Mouse (Mus musculus) liver, embryonic 11.5 days (tissue): ENCODE measurements around the gene Pitpnm3. TPM values are rescaled to one million over a fixed set of nuclear protein-coding genes. Genes with fewer than 3 reads are reported as not detected.
A peak's percentile ranks its signal among the peaks of the same experiment; 100 is the strongest.
"Not testable (repeated sequence)": the region's sequence is repeated elsewhere in the genome, so short reads cannot be mapped to it uniquely, and the experiment has no call there.

Experiments
- ATAC-seq: fragments of 200-750 bp; cut with Nextera tagmentation; replicated peaks from 2 replicates; pipeline ENCODE4 v1.8.0; 2017; ENCODE audit warnings: moderate number of reproducible peaks, mild to moderate bottlenecking, moderate TSS enrichment, moderate library complexity; ENCODE audit not compliant: low FRiP score
- DNase-seq: peaks from one replicate; pipeline ENCODE4 v3.0.0-alpha.2; 2017; ENCODE audit warnings: low spot score
- H3K27ac ChIP-seq: fragments of 300-500 bp; sonication (generic); 2 replicates; pipeline ENCODE4 v1.5.1; 2014; ENCODE audit warnings: mild to moderate bottlenecking, low read depth, low read length, control low read depth
- H3K27me3 ChIP-seq: fragments of 300-500 bp; sonication (generic); replicated peaks from 2 replicates; pipeline ENCODE4 v1.6.1; 2014; ENCODE audit warnings: low read length, mixed read lengths; ENCODE audit not compliant: control insufficient read depth, insufficient read depth
- H3K36me3 ChIP-seq: fragments of 300-500 bp; sonication (generic); 2 replicates; pipeline ENCODE4 v1.6.1; 2014; ENCODE audit warnings: mild to moderate bottlenecking, low read length, moderate library complexity, mixed read lengths; ENCODE audit not compliant: control insufficient read depth, insufficient read depth
- H3K4me1 ChIP-seq: fragments of 300-500 bp; sonication (generic); replicated peaks from 2 replicates; pipeline ENCODE4 v1.6.1; 2014; ENCODE audit warnings: low read length, mixed read lengths; ENCODE audit not compliant: control insufficient read depth, insufficient read depth
- H3K4me2 ChIP-seq: fragments of 300-500 bp; sonication (generic); 2 replicates; pipeline ENCODE4 v1.6.1; 2014; ENCODE audit warnings: mild to moderate bottlenecking, control low read depth, moderate library complexity
- H3K4me3 ChIP-seq: fragments of 300-500 bp; sonication (generic); 2 replicates; pipeline ENCODE4 v1.5.1; 2014; ENCODE audit warnings: low read depth, low read length, control low read depth
- H3K9ac ChIP-seq: fragments of 300-500 bp; sonication (generic); 2 replicates; pipeline ENCODE4 v1.6.1; 2014; ENCODE audit warnings: low read depth, low read length, control low read depth
- H3K9me3 ChIP-seq: fragments of 300-500 bp; sonication (generic); 2 replicates; pipeline ENCODE4 v1.6.1; 2016; ENCODE audit warnings: low read length, inconsistent platforms, mixed read lengths; ENCODE audit not compliant: control insufficient read depth
- WGBS: fragments of 180-500 bp; shearing (Covaris S2); extraction: QIAGEN DNeasy Blood & Tissue Kit; methylation state at CpG from one replicate; pipeline ENCODE4 v1.1.7; 2014; 5-methylcytosine and 5-hydroxymethylcytosine counted together
- polyA plus RNA-seq: library from polyadenylated mRNA; unstranded; fragments of >200 nt; fragmentation: Nextera tagmentation; extraction: Ambion mirVana; gene quantifications from 2 replicates; pipeline ENCODE4 v1.2.1, GENCODE M21; 2014

Pitpnm3 gene
- polyA plus RNA-seq: 0.08 and 0.31 TPM in 2 replicates

DNA sequence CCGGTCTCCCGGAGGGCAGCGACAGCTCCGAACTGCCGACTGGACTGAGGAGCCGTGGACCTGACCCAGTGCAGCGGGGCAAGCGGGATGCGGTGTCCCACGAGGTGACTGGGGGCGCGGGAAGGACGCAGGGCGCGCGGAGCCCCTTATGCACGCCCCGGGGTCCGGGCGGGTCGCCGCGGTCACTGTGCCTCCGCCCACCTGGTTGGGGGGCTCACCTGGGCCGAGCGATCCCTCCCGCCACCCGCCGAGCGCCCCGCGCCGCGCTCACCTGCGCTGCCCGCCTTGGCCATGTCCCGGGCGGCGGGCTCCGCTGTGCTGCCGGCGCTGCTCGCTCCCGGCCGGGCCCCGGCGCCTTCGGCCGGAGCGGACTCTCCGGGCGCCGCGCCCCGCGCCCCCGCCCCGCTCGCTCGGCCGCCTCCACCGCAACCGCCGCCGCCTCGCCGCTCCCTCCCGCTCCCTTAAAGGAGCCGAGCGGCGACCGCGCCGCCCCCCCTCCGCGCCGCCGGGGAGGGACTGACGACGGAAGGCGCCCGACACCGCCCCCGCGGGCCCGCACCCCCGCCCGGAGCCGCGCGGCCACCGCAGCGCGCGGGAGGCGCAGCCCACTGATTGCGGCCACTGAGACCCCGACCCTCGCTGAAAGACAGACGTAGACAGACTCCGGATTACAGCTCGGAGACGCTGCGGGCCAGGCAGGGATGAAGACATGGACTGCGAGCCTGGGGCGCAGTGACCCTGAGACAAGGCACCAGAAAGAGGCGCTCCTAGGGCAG is at the start of gene Pitpnm3:
TSS of gene Pitpnm3 (minus strand) at position 396 of the 776 bp plus-strand sequence.
- ATAC-seq: no peak
- Histone ChIP-seq H3K27ac (no peak within 1 kb of the TSS), H3K9me3 (no peaks in the 10 kb centered on the region), H3K36me3 (no peaks in the 10 kb centered on the region), H3K9ac (0 out of 2 replicates have a peak within 1 kb of the TSS, but pooled peaks have one; percentile 5), H3K4me3 (peak within 1 kb of the TSS; percentile 45), H3K4me1 (0 out of 2 replicates have a peak, but pooled peaks cover 5% of the 10 kb centered on the region), H3K27me3 (peaks cover 61% of the 10 kb centered on the region), H3K4me2 (peak within 1 kb of the TSS; percentile 72)
- 2% methylated on average over 77 of the region's 107 CpGs for WGBS
- DNase-seq: no peak

- Histone ChIP-seq H3K9me3 (no peaks in the 10 kb centered on the region), H3K4me1 (no peaks in the 10 kb centered on the region), H3K4me3 (no peak overlapping the region), H3K9ac (no peak overlapping the region), H3K27ac (no peak overlapping the region), H3K36me3 (peaks cover 10% of the 10 kb centered on the region), H3K27me3 (no peaks in the 10 kb centered on the region), H3K4me2 (no peak overlapping the region)
- WGBS: 81% methylated on average over 4 of the region's 4 CpGs
- DNase-seq (no peak), ATAC-seq (no peak)
Measured at GRCm38 (mm10) chr11:72184252-72184651, 48.7 kb upstream of the Pitpnm3 start.

DNA sequence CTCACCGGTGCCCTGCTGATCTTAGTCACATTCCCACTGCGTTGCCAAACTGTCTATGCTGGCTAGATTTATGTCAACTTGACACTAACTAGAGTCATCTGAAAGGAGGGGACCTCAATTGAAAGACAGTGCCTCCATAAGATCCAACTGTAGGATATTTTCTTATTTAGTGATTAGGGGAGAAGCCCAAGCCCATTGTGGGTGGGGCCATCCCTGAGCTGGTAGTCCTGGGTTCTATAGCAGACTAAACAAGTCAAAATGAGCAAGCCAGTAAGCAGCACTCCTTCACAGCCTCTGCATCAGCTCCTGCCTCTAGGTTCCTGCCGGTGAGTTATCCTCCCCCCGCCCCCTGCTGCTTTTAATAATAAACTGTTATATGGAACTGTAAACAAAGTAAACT is 45.6 kb upstream of the Pitpnm3 start:
- peaks cover 13% of the 10 kb centered on the region for H3K36me3 ChIP-seq

GRCm38 (mm10) chr11:72180556-72180955 is 45.0 kb upstream of the Pitpnm3 start:
- H3K9ac ChIP-seq: no peak overlapping the region
- H3K36me3 ChIP-seq: peaks cover 13% of the 10 kb centered on the region
- H3K27ac ChIP-seq: no peak overlapping the region
- H3K4me2 ChIP-seq: no peak overlapping the region
- H3K27me3 ChIP-seq: no peaks in the 10 kb centered on the region
- ATAC-seq (no peak), DNase-seq (no peak)
- no peak overlapping the region for H3K4me3 ChIP-seq
- H3K9me3 ChIP-seq: no peaks in the 10 kb centered on the region
- 88% methylated on average over 5 of the region's 5 CpGs for WGBS
- H3K4me1 ChIP-seq: no peaks in the 10 kb centered on the region

More for the DNA sequence above, 45.6 kb upstream of the Pitpnm3 start:
- Histone ChIP-seq H3K4me1 (no peaks in the 10 kb centered on the region), H3K9me3 (no peaks in the 10 kb centered on the region), H3K4me3 (no peak overlapping the region), H3K9ac (no peak overlapping the region), H3K4me2 (no peak overlapping the region), H3K27ac (no peak overlapping the region), H3K27me3 (no peaks in the 10 kb centered on the region)
- 87% methylated on average over 4 of the region's 4 CpGs for WGBS
- ATAC-seq (no peak), DNase-seq (no peak)

GRCm38 (mm10) chr11:72176553-72176952 is 41.0 kb upstream of the Pitpnm3 start:
- Histone ChIP-seq H3K27ac (no peak overlapping the region), H3K4me2 (no peak overlapping the region), H3K27me3 (no peaks in the 10 kb centered on the region), H3K9me3 (no peaks in the 10 kb centered on the region), H3K4me3 (no peak overlapping the region), H3K36me3 (peaks cover 18% of the 10 kb centered on the region), H3K9ac (no peak overlapping the region), H3K4me1 (no peaks in the 10 kb centered on the region)
- 80% methylated on average over 3 of the region's 3 CpGs for WGBS
- no peak for DNase-seq
- ATAC-seq: no peak

DNA sequence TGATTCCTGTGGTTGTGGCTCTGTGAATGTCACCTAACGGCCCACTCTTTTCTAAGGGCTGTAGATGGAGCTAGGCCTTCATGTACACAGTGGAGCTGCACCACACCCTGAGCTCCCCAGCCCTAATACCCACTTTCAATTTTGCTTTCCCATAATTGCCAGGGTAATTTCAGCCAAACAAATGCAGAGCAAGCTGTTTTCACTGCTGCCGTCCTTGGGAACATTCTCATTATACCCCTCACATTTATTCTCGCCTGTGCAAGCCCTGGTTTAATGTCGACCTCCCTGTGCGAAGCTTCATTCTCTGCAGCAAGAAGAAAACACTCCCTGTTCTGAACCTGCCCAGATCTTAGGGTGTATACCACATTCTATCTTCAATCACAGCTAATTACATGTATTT is 40.4 kb upstream of the Pitpnm3 start:
- DNase-seq (no peak), ATAC-seq (no peak)
- no peak overlapping the region for H3K4me3 ChIP-seq
- no peaks in the 10 kb centered on the region for H3K4me1 ChIP-seq
- peaks cover 17% of the 10 kb centered on the region for H3K36me3 ChIP-seq
- no peak overlapping the region for H3K27ac ChIP-seq
- H3K27me3 ChIP-seq: no peaks in the 10 kb centered on the region
- no peaks in the 10 kb centered on the region for H3K9me3 ChIP-seq
- 90% methylated on average over 5 of the region's 5 CpGs for WGBS
- no peak overlapping the region for H3K4me2 ChIP-seq
- H3K9ac ChIP-seq: no peak overlapping the region

- H3K9me3 ChIP-seq: no peaks in the 10 kb centered on the region
- H3K4me2 ChIP-seq: no peak overlapping the region
- no peak overlapping the region for H3K9ac ChIP-seq
- ATAC-seq (no peak), DNase-seq (no peak)
- H3K4me3 ChIP-seq: no peak overlapping the region
- no peak overlapping the region for H3K27ac ChIP-seq
- WGBS: 96% methylated on average over 6 of the region's 6 CpGs
- no peaks in the 10 kb centered on the region for H3K4me1 ChIP-seq
- H3K36me3 ChIP-seq: peaks cover 12% of the 10 kb centered on the region
- no peaks in the 10 kb centered on the region for H3K27me3 ChIP-seq
Measured at GRCm38 (mm10) chr11:72174721-72175120, 39.1 kb upstream of the Pitpnm3 start.

DNA sequence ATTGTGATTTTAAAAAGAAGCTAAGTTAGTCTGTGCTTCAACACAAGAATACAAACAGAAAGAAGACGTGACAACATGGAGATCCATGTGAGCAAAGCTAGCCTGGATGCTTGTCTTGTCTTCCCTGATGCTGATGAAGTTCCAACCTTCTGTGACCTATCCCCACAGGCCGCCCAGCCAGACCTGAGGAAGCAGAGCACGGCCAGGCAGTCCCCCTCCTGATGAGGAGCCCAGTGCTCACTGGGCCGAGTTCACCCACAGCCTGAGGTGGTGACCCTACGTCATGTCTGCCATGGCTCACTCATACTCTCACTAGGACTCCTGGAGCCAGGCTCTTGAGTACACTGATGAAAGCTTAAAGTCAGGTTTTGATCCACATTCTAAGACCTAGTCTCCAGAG is 37.9 kb upstream of the Pitpnm3 start:
- no peak for ATAC-seq
- no peak overlapping the region for H3K4me2 ChIP-seq
- 83% methylated on average over 5 of the region's 5 CpGs for WGBS
- H3K4me3 ChIP-seq: no peak overlapping the region
- H3K36me3 ChIP-seq: peaks cover 8% of the 10 kb centered on the region; the same call in 1 of the 2 replicates
- H3K27ac ChIP-seq: no peak overlapping the region
- H3K9me3 ChIP-seq: no peaks in the 10 kb centered on the region
- no peaks in the 10 kb centered on the region for H3K27me3 ChIP-seq
- no peak for DNase-seq
- H3K9ac ChIP-seq: no peak overlapping the region
- no peaks in the 10 kb centered on the region for H3K4me1 ChIP-seq

GRCm38 (mm10) chr11:72171906-72172305 is 36.3 kb upstream of the Pitpnm3 start:
- H3K9ac ChIP-seq, H3K27me3 ChIP-seq, H3K4me3 ChIP-seq, ATAC-seq, H3K9me3 ChIP-seq, H3K36me3 ChIP-seq, H3K4me2 ChIP-seq, H3K4me1 ChIP-seq, H3K27ac ChIP-seq, DNase-seq: not testable (repeated sequence)
- 81% methylated on average over 4 of the region's 4 CpGs for WGBS
